Mouse (Mus musculus) hindlimb bud, embryonic 11.5 days (tissue): ENCODE measurements around the gene Gm8773.

Experiments used
- DNase-seq: peaks from one replicate; pipeline ENCODE4 v3.0.0-alpha.2; 2012; ENCODE audit warnings: low read depth, low spot score; ENCODE audit errors: extremely low spot score

Gm8773 gene

DNA sequence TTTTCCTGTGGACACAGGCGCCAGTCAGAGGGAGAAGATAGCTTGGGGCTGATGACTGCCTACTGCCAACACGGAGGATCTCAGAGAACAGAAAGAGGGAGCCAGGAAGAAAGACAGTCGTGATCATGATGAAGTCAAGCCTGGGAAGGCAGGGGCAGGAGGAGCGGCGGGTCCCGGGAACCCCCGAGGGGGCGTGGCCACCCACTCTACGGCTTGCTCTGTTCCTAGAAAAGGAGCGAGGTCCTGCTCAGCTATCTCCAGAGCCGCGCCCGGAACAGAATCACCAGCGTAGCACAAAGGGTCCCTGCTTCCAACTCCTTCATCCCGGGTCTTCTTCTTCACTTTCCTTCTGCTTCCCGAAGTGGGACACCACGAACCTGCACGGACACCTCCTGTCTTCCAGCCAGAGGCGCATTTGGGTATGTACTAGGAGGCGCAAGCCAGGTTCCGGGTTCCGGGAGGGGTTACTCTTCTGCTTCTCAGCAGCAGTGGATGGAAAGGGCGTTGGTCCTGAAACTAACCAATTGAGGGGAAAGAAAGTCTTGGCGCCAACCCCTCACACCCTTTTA is at the start of gene Gm8773:
Gene Gm8773, plus strand, starts transcription at position 51 of the 569 bp plus-strand sequence.
- no peak for DNase-seq

DNA sequence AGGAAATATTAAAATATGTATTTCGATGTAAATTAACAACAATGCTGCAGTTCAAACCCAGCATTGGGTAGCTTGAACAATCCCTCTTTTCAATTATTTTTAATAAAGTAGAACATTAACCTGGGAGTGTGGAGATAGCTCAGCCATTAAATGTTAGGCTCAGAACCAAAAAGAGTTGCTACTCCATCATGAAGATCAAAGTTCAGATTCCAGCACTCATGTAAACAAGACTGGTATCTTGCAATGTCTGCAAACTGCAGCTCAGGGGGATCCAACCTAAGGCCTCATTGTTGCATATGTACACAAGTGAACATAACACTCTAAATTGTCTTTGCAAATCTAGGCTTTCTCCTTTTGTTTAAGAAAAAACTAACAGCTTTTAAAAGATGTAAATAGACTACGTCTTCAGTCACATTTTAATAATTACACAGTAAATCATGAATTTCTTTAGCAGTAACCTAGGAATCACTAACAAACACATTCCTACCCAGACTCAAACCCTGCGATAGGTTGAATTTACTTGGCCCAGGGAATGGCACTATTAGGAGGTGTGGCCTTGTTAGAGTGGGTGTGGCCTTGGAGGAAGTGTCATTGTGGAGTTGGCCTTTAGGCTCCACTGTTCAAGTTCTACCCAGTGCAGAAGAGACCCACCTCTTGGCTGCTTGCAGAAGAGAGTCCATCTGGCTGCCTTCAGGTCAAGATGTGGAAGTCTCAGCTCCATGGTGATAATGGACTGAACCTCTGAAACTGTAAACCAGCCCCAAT is 39.8 kb upstream of the Gm8773 start:
- DNase-seq = no peak

GRCm38 (mm10) chr5:5536131-5536530 is 37.5 kb upstream of the Gm8773 start:
- no peak for DNase-seq

- no peak for DNase-seq
These were observed 33.8 kb upstream of the Gm8773 start for GRCm38 (mm10) chr5:5539771-5540170.

- no peak for DNase-seq
These were observed 33.2 kb upstream of the Gm8773 start for GRCm38 (mm10) chr5:5540385-5540784.

GRCm38 (mm10) chr5:5551110-5551509 is 22.5 kb upstream of the Gm8773 start:
- DNase-seq = no peak

- DNase-seq = peak; percentile 72
These were observed 14.4 kb upstream of the Gm8773 start, which contains the start of gene Gtpbp10 for GRCm38 (mm10) chr5:5559079-5559740. Gene Gtpbp10 (minus strand): TSS chr5:5559538.

DNA sequence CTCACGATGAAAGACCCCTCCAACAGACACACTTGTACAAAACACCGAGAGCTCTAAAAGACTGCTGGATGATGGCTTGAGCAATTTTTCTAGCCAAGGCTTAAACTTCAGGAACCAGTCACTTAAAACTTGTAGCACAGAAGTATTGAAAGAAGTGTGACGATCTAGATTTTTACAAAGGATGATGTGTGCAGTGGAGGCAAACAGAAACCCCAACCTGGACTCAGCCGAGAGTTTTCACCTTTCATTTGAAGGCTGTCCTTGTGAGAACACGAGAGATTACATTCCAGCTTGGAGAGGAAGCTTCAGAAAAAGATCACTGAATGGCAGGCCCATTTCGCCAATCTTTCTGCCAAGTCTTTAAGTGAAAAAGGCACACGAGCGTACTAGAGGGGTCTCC is 13.8 kb upstream of the Gm8773 start:
- DNase-seq = no peak

DNA sequence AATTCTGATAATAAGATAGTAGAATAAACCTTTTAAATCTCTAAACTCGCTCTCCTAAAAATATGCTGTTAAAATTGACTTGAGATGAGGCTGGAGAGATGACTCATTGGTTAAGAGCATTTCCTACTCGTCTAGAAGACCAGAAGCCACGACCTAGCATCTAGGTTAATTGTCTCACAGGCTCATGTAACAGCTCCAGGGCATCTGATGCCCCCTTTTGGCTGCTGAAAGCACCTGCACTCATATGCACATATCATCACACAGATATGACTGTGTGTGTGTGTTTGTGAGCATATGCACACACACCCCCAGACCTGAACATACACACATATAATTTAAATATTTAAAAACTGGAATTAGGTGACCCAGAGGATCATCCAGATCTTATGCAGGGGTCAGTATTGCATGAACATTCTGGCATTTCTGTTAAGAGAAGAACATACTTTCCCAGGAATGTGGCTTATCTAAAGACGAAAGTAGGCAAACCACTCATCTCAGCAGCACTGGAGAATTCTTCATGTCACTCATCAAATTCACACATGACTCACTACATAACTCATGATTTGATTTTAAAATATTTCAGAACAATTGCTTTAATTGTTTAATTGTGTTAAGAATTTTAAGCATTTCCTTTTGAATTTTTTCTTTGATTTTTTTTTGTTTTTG is 12.4 kb upstream of the Gm8773 start:
- DNase-seq = no peak

- DNase-seq = no peak
These were observed 11.2 kb upstream of the Gm8773 start for GRCm38 (mm10) chr5:5562435-5562834.

- DNase-seq = no peak
These were observed 14.1 kb downstream of the Gm8773 start for GRCm38 (mm10) chr5:5587686-5588085.

DNA sequence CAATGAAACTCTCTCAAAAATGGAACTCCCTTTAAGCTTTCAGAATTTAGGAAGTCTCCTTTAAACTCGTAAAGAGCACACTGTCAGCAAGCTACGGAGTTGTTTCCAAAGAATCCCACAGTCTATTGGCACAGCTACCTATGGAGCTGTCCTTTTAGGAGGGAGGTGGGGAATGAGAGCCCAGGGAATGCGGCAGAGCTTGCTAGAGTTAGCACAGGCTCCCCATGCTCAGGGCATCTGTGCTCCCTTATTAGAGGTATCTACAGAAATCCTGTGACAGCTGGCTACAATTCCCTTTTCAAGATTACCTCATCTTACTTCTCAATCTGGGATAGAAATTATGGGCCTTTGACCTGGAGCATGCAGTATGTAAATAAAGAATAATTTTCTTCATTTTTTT is 36.9 kb downstream of the Gm8773 start:
- DNase-seq = no peak

GRCm38 (mm10) chr5:5618329-5618728 is 44.7 kb downstream of the Gm8773 start:
- no peak for DNase-seq

GRCm38 (mm10) chr5:5625491-5625890 is 51.9 kb downstream of the Gm8773 start:
- DNase-seq = no peak
